Mouse (Mus musculus): ENCODE data around the gene Ctsa. TPM values are rescaled to one million over a fixed set of nuclear protein-coding genes. Genes with fewer than 3 reads are reported as not detected.
"Not testable (repeated sequence)": the region's sequence is repeated elsewhere in the genome, so short reads cannot be mapped to it uniquely, and the experiment has no call there.

The Ctsa gene
- polyA plus RNA-seq, 1 experiment from 2014 or later, result 171 TPM

GRCm38 (mm10) chr2:164827146-164827850, 5.4 kb upstream of the Ctsa start:
- Histone ChIP-seq H3K27me3 (replicated peaks) (no peaks in the 10 kb centered on the region), H3K36me3 (peaks cover 54% of the 10 kb centered on the region), H3K27ac (replicated peaks) (no peak overlapping the region), H3K4me3 (no peak overlapping the region), H3K4me1 (peaks cover 27% of the 10 kb centered on the region), H3K9me3 (no peaks in the 10 kb centered on the region), H3K4me2 (no peak overlapping the region), H3K9ac (no peak overlapping the region)
- no peak for ATAC-seq (ENCODE audit: extremely low read depth, insufficient number of reproducible peaks, low FRiP score, low TSS enrichment)
- WGBS, result 80% methylated on average over 16 of the region's 16 CpGs

GRCm38 (mm10) chr2:164828437-164828836, 4.2 kb upstream of the Ctsa start, which contains the start of gene Spata25:
Gene Spata25 (minus strand): TSS chr2:164828537.
- Histone ChIP-seq H3K4me1 (peaks cover 25% of the 10 kb centered on the region), H3K36me3 (peaks cover 54% of the 10 kb centered on the region), H3K27me3 (replicated peaks) (no peaks in the 10 kb centered on the region), H3K4me2 (no peak within 1 kb of the TSS), H3K9ac (no peak within 1 kb of the TSS), H3K4me3 (no peak within 1 kb of the TSS), H3K9me3 (no peaks in the 10 kb centered on the region), H3K27ac (replicated peaks) (no peak within 1 kb of the TSS)
- ATAC-seq (ENCODE audit: extremely low read depth, insufficient number of reproducible peaks, low FRiP score, low TSS enrichment), result no peak
- 80% methylated on average over 6 of the region's 6 CpGs for WGBS

- no peak for ATAC-seq (ENCODE audit: extremely low read depth, insufficient number of reproducible peaks, low FRiP score, low TSS enrichment)
- no peak overlapping the region for H3K9ac ChIP-seq
- H3K36me3 ChIP-seq, result peaks cover 54% of the 10 kb centered on the region
- WGBS, result 92% methylated on average over 1 of the region's 1 CpGs
- no peaks in the 10 kb centered on the region for H3K9me3 ChIP-seq
- peaks cover 19% of the 10 kb centered on the region for H3K4me1 ChIP-seq
- no peak overlapping the region for H3K4me2 ChIP-seq
- no peaks in the 10 kb centered on the region for H3K27me3 ChIP-seq (replicated peaks)
- H3K4me3 ChIP-seq, result no peak overlapping the region
- H3K27ac ChIP-seq (replicated peaks), result no peak overlapping the region
Measured at GRCm38 (mm10) chr2:164829090-164829489, 3.6 kb upstream of the Ctsa start.

DNA sequence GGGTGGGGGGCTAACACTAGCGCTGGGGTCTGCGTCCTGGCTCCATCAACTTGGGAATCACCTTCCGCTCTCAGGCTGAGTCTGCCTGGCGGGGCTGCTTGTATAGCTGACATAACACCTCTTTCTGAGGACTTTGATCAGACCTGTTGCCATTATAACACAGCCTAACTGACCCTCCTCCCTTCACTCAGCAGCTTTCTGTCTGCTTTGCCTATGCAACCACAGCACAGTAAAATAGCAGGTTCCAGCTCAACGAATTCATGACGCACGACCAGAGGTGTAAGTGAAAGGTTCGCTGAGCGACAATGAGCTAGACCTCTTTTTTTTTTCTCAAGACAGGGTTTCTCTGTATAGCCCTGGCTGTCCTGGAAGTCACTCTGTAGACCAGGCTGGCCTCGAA, 1.6 kb upstream of the Ctsa start:
- Histone ChIP-seq H3K4me3 (no peak overlapping the region), H3K4me1 (peaks cover 31% of the 10 kb centered on the region), H3K9me3 (no peaks in the 10 kb centered on the region), H3K36me3 (peaks cover 50% of the 10 kb centered on the region), H3K9ac (peak overlapping the region; percentile 4), H3K4me2 (0 out of 2 replicates have a peak overlapping the region, but pooled peaks have one; percentile 98), H3K27me3 (replicated peaks) (no peaks in the 10 kb centered on the region), H3K27ac (replicated peaks) (no peak overlapping the region)
- 84% methylated on average over 10 of the region's 10 CpGs for WGBS
- no peak for ATAC-seq (ENCODE audit: extremely low read depth, insufficient number of reproducible peaks, low FRiP score, low TSS enrichment)

GRCm38 (mm10) chr2:164832032-164832747, 483 bp upstream of the Ctsa start:
- whole genome bisulfite sequencing, result 54% methylated on average over 16 of the region's 16 CpGs
- ATAC-seq (ENCODE audit: extremely low read depth, insufficient number of reproducible peaks, low FRiP score, low TSS enrichment), result no peak
- Histone ChIP-seq H3K9ac (peak overlapping the region; percentile 94), H3K4me1 (peaks cover 31% of the 10 kb centered on the region), H3K27ac (replicated peaks) (peak overlapping the region; percentile 99), H3K4me3 (peak overlapping the region; percentile 81), H3K27me3 (replicated peaks) (no peaks in the 10 kb centered on the region), H3K4me2 (peak overlapping the region; percentile 98), H3K9me3 (no peaks in the 10 kb centered on the region), H3K36me3 (peaks cover 49% of the 10 kb centered on the region)

- Histone ChIP-seq H3K4me1 (peaks cover 31% of the 10 kb centered on the region), H3K36me3 (peaks cover 49% of the 10 kb centered on the region)
Measured at GRCm38 (mm10) chr2:164833314-164833959, 764 bp downstream of the Ctsa start, which contains the start of gene Neurl2. Gene Neurl2 (minus strand): TSS chr2:164833456.

GRCm38 (mm10) chr2:164834531-164834930, 1.9 kb downstream of the Ctsa start:
- Histone ChIP-seq H3K4me1 (peaks cover 31% of the 10 kb centered on the region), H3K9ac (peak overlapping the region; percentile 94), H3K36me3 (peaks cover 49% of the 10 kb centered on the region), H3K27me3 (replicated peaks) (no peaks in the 10 kb centered on the region), H3K27ac (replicated peaks) (peak overlapping the region; percentile 99), H3K9me3 (no peaks in the 10 kb centered on the region), H3K4me2 (peak overlapping the region; percentile 98), H3K4me3 (peak overlapping the region; percentile 81)
- 40% methylated on average over 8 of the region's 8 CpGs for WGBS
- ATAC-seq (ENCODE audit: extremely low read depth, insufficient number of reproducible peaks, low FRiP score, low TSS enrichment), result no peak

More at GRCm38 (mm10) chr2:164833314-164833959, 764 bp downstream of the Ctsa start, which contains the start of gene Neurl2:
- ATAC-seq (ENCODE audit: extremely low read depth, insufficient number of reproducible peaks, low FRiP score, low TSS enrichment), result peak; percentile 71
- Histone ChIP-seq H3K27me3 (replicated peaks) (no peaks in the 10 kb centered on the region), H3K4me3 (peak within 1 kb of the TSS; percentile 81), H3K9ac (peak within 1 kb of the TSS; percentile 94), H3K27ac (replicated peaks) (peak within 1 kb of the TSS; percentile 99), H3K4me2 (peak within 1 kb of the TSS; percentile 98), H3K9me3 (no peaks in the 10 kb centered on the region)
- WGBS, result 0% methylated on average over 31 of the region's 31 CpGs

DNA sequence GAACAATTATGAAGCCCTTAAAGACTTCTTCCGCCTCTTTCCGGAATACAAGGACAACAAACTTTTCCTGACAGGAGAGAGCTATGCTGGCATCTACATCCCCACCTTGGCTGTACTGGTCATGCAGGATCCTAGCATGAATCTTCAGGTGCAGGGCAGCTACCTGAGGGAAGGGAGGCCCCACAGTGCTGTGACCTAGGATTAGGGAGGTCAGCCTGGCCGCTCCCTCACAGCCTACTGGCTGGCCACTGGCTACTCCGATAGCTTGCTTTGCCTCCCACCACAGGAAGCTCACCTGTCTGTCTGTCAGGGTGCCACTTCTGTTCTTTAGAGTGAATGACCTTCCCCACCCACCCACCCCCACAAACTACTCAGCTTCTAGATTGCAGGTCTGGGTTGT, 2.5 kb downstream of the Ctsa start:
- Histone ChIP-seq H3K4me2 (peak overlapping the region; percentile 98), H3K4me1 (peaks cover 31% of the 10 kb centered on the region), H3K27me3 (replicated peaks) (no peaks in the 10 kb centered on the region), H3K36me3 (peaks cover 51% of the 10 kb centered on the region), H3K27ac (replicated peaks) (no peak overlapping the region), H3K9me3 (no peaks in the 10 kb centered on the region), H3K9ac (peak overlapping the region; percentile 94; the same call in 1 of the 2 replicates), H3K4me3 (peak overlapping the region; percentile 81)
- WGBS, result 87% methylated on average over 4 of the region's 4 CpGs
- no peak for ATAC-seq (ENCODE audit: extremely low read depth, insufficient number of reproducible peaks, low FRiP score, low TSS enrichment)

- Histone ChIP-seq H3K36me3 (peaks cover 4% of the 10 kb centered on the region; the same call in 1 of the 2 replicates), H3K4me2 (no peak overlapping the region), H3K9me3 (no peaks in the 10 kb centered on the region), H3K9ac (no peak overlapping the region), H3K4me1 (no peaks in the 10 kb centered on the region), H3K27ac (replicated peaks) (no peak overlapping the region), H3K27me3 (replicated peaks) (no peaks in the 10 kb centered on the region), H3K4me3 (no peak overlapping the region)
- ATAC-seq (ENCODE audit: extremely low read depth, insufficient number of reproducible peaks, low FRiP score, low TSS enrichment), result no peak
- 50% methylated on average over 3 of the region's 3 CpGs for WGBS
Measured at GRCm38 (mm10) chr2:164845782-164846181, 13.1 kb downstream of the Ctsa start.

- WGBS, result 74% methylated on average over 8 of the region's 8 CpGs
- Histone ChIP-seq H3K4me3 (no peak overlapping the region), H3K9me3 (no peaks in the 10 kb centered on the region), H3K27ac (replicated peaks) (no peak overlapping the region), H3K4me2 (no peak overlapping the region), H3K4me1 (no peaks in the 10 kb centered on the region), H3K27me3 (replicated peaks) (peaks cover 34% of the 10 kb centered on the region), H3K36me3 (no peaks in the 10 kb centered on the region), H3K9ac (no peak overlapping the region)
- no peak for ATAC-seq (ENCODE audit: extremely low read depth, insufficient number of reproducible peaks, low FRiP score, low TSS enrichment)
Measured at GRCm38 (mm10) chr2:164850061-164850460, 17.4 kb downstream of the Ctsa start.

- Histone ChIP-seq H3K27me3 (replicated peaks) (peaks cover 81% of the 10 kb centered on the region), H3K4me2 (0 out of 2 replicates have a peak overlapping the region, but pooled peaks have one; percentile 97), H3K4me1 (peaks cover 19% of the 10 kb centered on the region), H3K4me3 (peak overlapping the region; percentile 64; the same call in 1 of the 2 replicates)
- not testable (repeated sequence) for H3K27ac ChIP-seq (replicated peaks); H3K9ac ChIP-seq; H3K36me3 ChIP-seq; H3K9me3 ChIP-seq; ATAC-seq (ENCODE audit: extremely low read depth, insufficient number of reproducible peaks, low FRiP score, low TSS enrichment)
- 81% methylated on average over 5 of the region's 5 CpGs for WGBS
Measured at GRCm38 (mm10) chr2:164855572-164855971, 22.9 kb downstream of the Ctsa start.
